Mouse (Mus musculus) cerebellum, adult 11 months (tissue): ENCODE data around the gene Wdr82.
A peak's percentile ranks its signal among the peaks of the same experiment; 100 is the strongest.

Experiments used
- DNase-seq: peaks from one replicate; pipeline ENCODE4 v3.0.0; 2022

Gene Wdr82

GRCm38 (mm10) chr9:106199535-106200272 lies 29.0 kb downstream of the Wdr82 start, which contains the start of gene Ppm1m:
Ppm1m (minus strand) TSS chr9:106199746.
- DNase-seq, result no peak

DNA sequence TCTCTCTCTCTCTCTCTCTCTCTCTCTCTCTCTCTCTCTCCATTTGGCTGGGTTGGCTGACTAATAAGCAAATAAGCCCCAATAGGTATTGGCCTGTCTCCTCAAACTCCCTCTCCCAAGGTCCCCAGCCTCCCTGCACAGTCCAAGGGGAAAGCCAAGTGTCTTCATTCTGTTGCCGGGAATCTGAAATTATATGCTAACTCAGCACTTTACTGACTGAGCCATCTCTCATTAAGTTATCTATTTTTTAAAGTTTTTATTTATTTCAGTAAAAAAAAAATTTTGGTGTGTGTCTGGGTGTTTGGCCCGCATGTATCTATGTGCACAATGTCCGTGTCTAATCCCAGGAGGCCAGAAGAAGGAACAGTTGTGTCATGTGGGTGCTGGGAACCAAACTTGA lies 31.2 kb downstream of the Wdr82 start:
- DNase-seq, result no peak

GRCm38 (mm10) chr9:106202819-106203636 lies 32.3 kb downstream of the Wdr82 start, which contains the start of gene Twf2:
Twf2 (plus strand) TSS chr9:106203108.
- peak; percentile 90 for DNase-seq

- peak; percentile 71 for DNase-seq
Measured at GRCm38 (mm10) chr9:106203990-106204851, 33.5 kb downstream of the Wdr82 start.

DNA sequence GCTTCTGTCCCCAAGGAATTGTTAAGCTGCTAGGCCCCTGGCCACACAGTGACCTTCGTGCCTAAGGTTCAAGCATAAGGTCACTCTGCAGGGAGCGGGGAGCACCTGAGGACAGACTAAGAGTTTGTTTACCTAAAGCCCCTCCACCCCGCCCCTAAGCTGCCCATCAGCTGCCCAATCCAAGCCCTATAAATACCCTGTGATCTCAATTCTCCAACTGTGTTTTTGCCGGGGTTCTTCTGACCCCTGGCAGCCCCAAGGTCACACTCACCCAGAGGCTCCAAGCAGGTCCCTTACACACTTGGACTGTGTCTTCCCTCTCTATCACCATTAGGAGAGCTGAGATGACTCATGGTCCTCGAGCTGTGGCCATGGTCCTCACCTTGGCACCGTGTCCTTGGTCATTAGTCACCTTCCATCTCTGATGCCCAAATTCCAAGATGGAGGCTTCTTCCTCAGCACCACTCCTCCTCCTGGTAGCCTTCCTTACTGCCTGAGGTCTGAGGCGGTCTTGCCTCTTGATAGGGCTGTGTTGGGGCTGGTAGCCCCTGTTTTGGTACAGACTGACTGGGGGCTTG lies 35.1 kb downstream of the Wdr82 start:
- DNase-seq, result no peak

GRCm38 (mm10) chr9:106206515-106206914 lies 35.8 kb downstream of the Wdr82 start:
- DNase-seq, result no peak

GRCm38 (mm10) chr9:106208181-106208580 lies 37.5 kb downstream of the Wdr82 start:
- DNase-seq, result no peak

- DNase-seq, result no peak
Measured at GRCm38 (mm10) chr9:106209954-106210353, 39.2 kb downstream of the Wdr82 start.

GRCm38 (mm10) chr9:106210853-106211609 lies 40.3 kb downstream of the Wdr82 start:
- DNase-seq, result no peak

DNA sequence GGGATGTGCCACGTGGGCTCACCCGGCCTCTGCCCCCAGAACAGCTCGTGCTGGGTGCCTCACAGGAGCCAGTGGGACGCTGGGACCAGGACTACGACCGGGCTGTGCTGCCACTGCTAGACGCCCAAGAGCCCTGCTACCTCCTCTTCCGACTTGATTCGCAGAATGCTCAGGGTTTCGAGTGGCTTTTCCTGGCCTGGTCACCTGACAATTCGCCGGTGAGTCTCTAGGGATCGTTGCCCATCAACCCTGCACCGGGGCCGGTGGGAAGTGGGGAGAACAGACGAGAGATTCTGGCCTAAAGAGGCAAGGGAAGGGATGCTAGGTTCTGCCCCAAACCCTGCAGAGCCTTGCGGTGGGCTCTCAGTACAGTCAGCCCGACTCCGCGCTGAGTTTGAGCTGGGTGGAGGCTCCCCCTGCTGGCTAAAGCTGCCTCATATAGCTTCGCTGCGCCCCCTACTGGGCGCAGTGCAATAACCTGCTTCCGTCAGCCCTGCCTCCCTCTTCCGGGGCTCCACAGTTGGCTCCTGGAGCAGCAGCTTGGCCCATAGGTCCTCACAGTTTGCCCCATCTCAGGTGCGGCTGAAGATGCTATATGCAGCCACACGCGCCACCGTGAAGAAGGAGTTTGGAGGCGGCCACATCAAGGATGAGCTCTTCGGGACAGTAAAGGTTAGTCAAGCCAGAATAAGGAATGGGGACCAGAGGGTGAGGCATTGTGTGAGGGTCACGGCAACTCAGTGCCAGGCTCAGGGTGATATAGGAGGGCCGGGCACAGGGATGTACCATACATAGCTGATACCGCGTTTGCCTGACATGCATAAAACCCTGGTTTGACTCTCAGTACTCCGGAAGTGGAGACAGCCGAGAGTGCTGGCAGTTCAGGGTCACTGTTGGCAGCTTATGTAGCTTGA lies 41.2 kb downstream of the Wdr82 start:
- peak; percentile 83 for DNase-seq

DNA sequence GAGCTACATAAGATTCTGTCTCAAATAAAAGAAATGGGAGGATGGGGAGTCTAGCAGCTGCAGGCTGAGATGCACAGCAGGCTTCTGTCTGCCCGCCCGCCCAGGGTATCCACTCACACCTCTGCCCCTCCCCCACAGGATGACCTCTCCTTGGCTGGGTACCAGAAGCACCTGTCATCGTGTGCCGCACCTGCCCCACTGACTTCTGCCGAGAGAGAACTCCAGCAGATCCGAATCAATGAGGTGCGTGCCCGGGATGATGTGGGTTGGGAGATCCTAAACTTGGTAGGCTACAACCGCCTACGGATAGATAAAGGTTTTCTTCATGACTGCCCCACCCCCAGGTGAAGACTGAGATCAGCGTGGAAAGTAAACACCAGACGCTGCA lies 41.9 kb downstream of the Wdr82 start:
- no peak for DNase-seq

GRCm38 (mm10) chr9:106215341-106216125 lies 44.8 kb downstream of the Wdr82 start:
- DNase-seq, result no peak

DNA sequence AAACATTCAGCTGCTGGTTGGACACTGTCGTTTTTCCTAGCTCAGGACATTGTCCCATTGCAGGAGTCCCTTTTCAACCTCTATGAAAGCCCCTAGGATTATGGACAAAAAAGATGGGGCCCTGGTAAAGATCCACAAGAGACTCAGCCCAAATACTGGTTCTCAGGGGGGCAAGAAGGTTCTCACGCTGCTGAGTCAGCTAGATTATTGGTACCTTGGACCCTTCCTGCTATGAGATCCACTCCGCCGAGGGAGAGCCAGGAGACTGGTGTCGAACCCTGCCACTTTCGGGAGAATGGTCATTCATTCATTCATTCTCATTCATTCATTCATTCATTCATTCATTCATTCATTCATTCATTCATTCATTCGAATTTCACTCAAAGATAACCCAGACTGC lies 46.2 kb downstream of the Wdr82 start:
- DNase-seq, result no peak

DNA sequence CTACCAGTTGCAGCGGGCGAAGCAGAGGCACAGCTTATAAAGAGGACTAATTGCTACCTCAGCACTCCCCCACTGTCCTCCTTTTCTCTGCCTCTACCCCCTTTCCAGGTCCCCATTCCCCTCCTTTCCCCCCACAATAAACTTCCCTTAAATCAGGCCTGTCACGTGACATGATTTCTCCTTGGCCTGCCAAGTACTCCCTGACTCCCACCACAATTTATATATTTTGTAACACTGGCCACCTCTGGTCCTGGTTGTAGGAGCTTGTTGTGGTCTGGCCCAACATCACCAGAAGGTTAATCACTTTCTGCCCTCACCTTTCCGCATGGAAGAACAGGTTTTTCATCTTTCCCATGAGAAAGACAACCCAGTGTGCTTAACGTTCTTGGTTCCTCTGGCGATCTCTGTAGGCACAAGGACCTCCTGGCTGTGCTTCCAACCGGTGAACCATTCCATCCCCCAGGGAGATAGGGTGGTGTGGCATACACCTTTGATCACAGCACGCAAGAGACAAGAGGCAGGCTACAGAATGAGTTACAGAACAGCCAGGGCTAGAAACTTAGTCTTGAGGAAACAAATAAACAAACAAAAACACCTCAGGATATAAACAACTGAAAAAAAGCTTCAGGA lies 50.3 kb downstream of the Wdr82 start:
- DNase-seq, result no peak

DNA sequence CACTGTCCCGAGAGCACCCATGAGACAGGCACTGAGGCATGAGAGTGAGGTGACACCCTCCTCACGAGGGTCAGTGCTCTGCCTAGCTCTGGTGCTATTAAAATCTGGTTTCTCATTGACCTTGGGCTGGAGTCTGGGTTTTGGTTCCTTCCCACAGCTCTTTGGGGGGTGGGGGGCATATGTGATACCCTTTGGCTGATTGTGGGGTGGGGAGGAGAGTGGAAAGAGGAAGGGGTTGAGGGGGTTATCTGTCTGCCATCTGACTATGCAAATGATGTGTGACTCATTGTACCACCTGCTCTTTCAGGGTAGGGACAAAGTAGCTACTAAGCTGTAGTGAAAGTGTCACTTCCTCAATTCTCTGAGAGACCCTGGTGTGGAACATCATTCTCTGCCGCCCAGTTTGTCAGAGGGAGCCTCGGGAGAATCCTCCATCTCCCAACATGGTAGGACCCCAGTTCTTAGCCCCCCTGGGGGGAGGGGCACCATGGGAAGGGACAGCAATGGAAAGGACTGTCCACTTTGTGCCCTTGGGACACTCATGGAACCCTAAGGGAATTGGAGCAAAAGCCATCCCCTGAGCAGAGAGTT lies 51.6 kb downstream of the Wdr82 start, which contains the start of gene Tlr9:
Gene Tlr9, plus strand, starts transcription at position 338 of the 591 bp plus-strand sequence.
- no peak for DNase-seq

- no peak for DNase-seq
Measured at GRCm38 (mm10) chr9:106222994-106223393, 52.3 kb downstream of the Wdr82 start.

DNA sequence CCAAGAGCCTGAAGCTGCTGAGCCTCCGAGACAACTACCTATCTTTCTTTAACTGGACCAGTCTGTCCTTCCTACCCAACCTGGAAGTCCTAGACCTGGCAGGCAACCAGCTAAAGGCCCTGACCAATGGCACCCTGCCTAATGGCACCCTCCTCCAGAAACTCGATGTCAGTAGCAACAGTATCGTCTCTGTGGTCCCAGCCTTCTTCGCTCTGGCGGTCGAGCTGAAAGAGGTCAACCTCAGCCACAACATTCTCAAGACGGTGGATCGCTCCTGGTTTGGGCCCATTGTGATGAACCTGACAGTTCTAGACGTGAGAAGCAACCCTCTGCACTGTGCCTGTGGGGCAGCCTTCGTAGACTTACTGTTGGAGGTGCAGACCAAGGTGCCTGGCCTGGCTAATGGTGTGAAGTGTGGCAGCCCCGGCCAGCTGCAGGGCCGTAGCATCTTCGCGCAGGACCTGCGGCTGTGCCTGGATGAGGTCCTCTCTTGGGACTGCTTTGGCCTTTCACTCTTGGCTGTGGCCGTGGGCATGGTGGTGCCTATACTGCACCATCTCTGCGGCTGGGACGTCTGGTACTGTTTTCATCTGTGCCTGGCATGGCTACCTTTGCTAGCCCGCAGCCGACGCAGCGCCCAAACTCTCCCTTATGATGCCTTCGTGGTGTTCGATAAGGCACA lies 54.9 kb downstream of the Wdr82 start:
- no peak for DNase-seq

DNA sequence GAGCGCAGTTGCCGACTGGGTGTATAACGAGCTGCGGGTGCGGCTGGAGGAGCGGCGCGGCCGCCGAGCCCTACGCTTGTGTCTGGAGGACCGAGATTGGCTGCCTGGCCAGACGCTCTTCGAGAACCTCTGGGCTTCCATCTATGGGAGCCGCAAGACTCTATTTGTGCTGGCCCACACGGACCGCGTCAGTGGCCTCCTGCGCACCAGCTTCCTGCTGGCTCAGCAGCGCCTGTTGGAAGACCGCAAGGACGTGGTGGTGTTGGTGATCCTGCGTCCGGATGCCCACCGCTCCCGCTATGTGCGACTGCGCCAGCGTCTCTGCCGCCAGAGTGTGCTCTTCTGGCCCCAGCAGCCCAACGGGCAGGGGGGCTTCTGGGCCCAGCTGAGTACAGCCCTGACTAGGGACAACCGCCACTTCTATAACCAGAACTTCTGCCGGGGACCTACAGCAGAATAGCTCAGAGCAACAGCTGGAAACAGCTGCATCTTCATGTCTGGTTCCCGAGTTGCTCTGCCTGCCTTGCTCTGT lies 55.5 kb downstream of the Wdr82 start:
- no peak for DNase-seq
